Mouse (Mus musculus): ENCODE data around the gene Dennd1c. TPM values are rescaled to one million over a fixed set of nuclear protein-coding genes. Genes with fewer than 3 reads are reported as not detected.

Dennd1c gene
- polyA plus RNA-seq, 1 experiment from 2014 or later: 4.0 TPM

DNA sequence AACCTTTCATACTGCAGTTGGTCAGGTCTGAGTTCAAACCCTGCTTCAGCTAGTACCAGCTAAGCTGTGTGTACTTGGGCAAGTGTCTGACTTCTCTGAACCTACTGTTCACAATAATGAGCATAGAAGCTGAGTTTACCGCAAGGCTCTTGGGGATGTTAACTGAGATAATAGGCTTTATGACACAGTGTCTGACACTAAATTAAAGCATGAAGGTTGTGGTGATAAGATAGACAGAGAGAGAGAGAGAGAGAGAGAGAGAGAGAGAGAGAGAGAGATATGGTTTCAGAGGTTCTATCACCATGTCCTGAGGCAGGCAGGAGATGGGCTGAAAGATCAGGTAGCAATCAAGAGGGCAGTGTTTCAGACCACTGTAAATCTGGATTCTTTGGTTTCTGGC, 31.7 kb upstream of the Dennd1c start:
- Histone ChIP-seq H3K9me3 (replicated peaks; ENCODE audit: control insufficient read depth, low read length) (no peaks in the 10 kb centered on the region), H3K27me3 (ENCODE audit: control insufficient read depth, insufficient read depth, low read depth, low read length) (peaks cover 14% of the 10 kb centered on the region), H3K4me3 (ENCODE audit: low read depth, low read length) (no peak overlapping the region), H3K4me2 (ENCODE audit: low read depth, low read length) (no peak overlapping the region), H3K36me3 (ENCODE audit: control insufficient read depth, insufficient read depth) (no peaks in the 10 kb centered on the region), H3K27ac (ENCODE audit: low read length) (no peak overlapping the region), H3K9ac (ENCODE audit: low read depth, low read length) (no peak overlapping the region), H3K4me1 (ENCODE audit: control insufficient read depth, low read depth, low read length) (no peaks in the 10 kb centered on the region; the same call in none of the 2 replicates)
- no peak for ATAC-seq (ENCODE audit: low read depth)
- 20% methylated on average over 1 of the region's 1 CpGs for WGBS (ENCODE audit: insufficient replicate concordance)

GRCm38 (mm10) chr17:57108666-57109171, 30.4 kb upstream of the Dennd1c start:
- no peak overlapping the region for H3K9ac ChIP-seq (ENCODE audit: low read depth, low read length)
- no peak overlapping the region for H3K4me2 ChIP-seq (ENCODE audit: low read depth, low read length)
- no peak overlapping the region for H3K27ac ChIP-seq (ENCODE audit: low read length)
- no peak overlapping the region for H3K4me3 ChIP-seq (ENCODE audit: low read depth, low read length)
- 37% methylated on average over 5 of the region's 5 CpGs for WGBS (ENCODE audit: insufficient replicate concordance)
- no peaks in the 10 kb centered on the region for H3K9me3 ChIP-seq (replicated peaks; ENCODE audit: control insufficient read depth, low read length)
- H3K27me3 ChIP-seq (ENCODE audit: control insufficient read depth, insufficient read depth, low read depth, low read length): peaks cover 20% of the 10 kb centered on the region
- no peak for ATAC-seq (ENCODE audit: low read depth)
- no peaks in the 10 kb centered on the region; the same call in none of the 2 replicates for H3K4me1 ChIP-seq (ENCODE audit: control insufficient read depth, low read depth, low read length)
- no peaks in the 10 kb centered on the region for H3K36me3 ChIP-seq (ENCODE audit: control insufficient read depth, insufficient read depth)

DNA sequence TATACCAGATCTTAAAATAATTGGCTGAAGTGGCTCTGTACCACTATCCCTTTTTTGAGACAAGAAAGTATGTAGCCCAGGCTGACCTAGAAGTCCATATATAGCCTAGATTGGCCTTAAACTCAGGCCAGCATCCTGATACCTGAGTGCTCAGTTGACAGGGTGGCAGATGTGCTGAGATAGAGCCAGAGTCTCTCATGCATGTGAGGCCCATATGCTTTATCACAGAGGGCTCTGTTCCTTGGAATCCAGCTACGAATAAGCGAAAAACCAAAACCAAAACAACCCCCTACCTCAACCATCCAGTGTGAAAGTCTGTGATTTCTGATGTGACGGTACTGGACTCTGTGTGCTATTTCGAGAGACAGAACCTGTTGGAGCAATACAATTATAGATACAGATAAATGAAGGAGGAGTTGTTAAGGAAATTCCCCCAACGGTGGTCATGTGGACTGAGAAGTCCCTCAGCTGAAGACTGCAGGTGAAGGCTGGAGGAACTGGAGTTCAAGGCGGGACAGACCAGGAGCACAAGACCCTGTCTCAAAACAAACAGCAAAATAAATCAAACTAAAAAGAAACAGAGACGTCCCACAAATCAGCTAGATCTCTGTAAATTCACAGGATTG, 29.8 kb upstream of the Dennd1c start:
- H3K9ac ChIP-seq (ENCODE audit: low read depth, low read length): no peak overlapping the region
- WGBS (ENCODE audit: insufficient replicate concordance): 57% methylated on average over 7 of the region's 7 CpGs
- no peaks in the 10 kb centered on the region for H3K9me3 ChIP-seq (replicated peaks; ENCODE audit: control insufficient read depth, low read length)
- H3K4me3 ChIP-seq (ENCODE audit: low read depth, low read length): no peak overlapping the region
- ATAC-seq (ENCODE audit: low read depth): no peak
- no peak overlapping the region for H3K27ac ChIP-seq (ENCODE audit: low read length)
- H3K4me1 ChIP-seq (ENCODE audit: control insufficient read depth, low read depth, low read length): no peaks in the 10 kb centered on the region; the same call in none of the 2 replicates
- H3K4me2 ChIP-seq (ENCODE audit: low read depth, low read length): no peak overlapping the region
- H3K36me3 ChIP-seq (ENCODE audit: control insufficient read depth, insufficient read depth): no peaks in the 10 kb centered on the region
- H3K27me3 ChIP-seq (ENCODE audit: control insufficient read depth, insufficient read depth, low read depth, low read length): peaks cover 20% of the 10 kb centered on the region

DNA sequence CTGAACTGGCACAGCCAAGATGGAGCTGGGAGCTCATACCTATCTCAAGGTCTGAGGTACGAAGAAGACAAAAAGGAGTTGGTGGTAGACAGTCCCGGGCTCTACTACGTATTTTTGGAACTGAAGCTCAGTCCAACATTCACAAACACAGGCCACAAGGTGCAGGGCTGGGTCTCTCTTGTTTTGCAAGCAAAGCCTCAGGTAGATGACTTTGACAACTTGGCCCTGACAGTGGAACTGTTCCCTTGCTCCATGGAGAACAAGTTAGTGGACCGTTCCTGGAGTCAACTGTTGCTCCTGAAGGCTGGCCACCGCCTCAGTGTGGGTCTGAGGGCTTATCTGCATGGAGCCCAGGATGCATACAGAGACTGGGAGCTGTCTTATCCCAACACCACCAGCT, 28.8 kb upstream of the Dennd1c start:
- Histone ChIP-seq H3K4me2 (ENCODE audit: low read depth, low read length) (no peak overlapping the region), H3K9ac (ENCODE audit: low read depth, low read length) (no peak overlapping the region), H3K36me3 (ENCODE audit: control insufficient read depth, insufficient read depth) (no peaks in the 10 kb centered on the region), H3K4me1 (ENCODE audit: control insufficient read depth, low read depth, low read length) (no peaks in the 10 kb centered on the region; the same call in none of the 2 replicates), H3K9me3 (replicated peaks; ENCODE audit: control insufficient read depth, low read length) (no peaks in the 10 kb centered on the region), H3K4me3 (ENCODE audit: low read depth, low read length) (no peak overlapping the region), H3K27ac (ENCODE audit: low read length) (no peak overlapping the region), H3K27me3 (ENCODE audit: control insufficient read depth, insufficient read depth, low read depth, low read length) (peaks cover 20% of the 10 kb centered on the region)
- 58% methylated on average over 5 of the region's 5 CpGs for WGBS (ENCODE audit: insufficient replicate concordance)
- no peak for ATAC-seq (ENCODE audit: low read depth)

DNA sequence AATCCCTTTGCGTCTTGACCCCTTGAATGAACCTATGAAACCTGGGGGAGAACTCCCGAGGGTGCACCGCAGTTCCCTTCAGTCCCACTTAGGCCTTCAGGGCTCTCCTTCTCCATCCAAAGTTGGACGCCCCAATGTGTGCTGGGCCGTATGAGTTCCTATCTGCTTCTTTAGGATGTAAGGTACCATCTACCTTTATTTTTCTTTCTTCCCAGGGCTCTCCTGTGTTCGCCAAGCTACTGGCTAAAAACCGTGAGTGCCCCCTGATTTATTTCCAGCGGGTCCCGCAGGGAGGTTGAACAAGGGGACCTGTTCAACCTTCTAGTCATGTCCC, 27.7 kb upstream of the Dennd1c start:
- WGBS (ENCODE audit: insufficient replicate concordance): 15% methylated on average over 9 of the region's 9 CpGs
- Histone ChIP-seq H3K9ac (ENCODE audit: low read depth, low read length) (no peak overlapping the region), H3K27me3 (ENCODE audit: control insufficient read depth, insufficient read depth, low read depth, low read length) (peaks cover 20% of the 10 kb centered on the region), H3K9me3 (replicated peaks; ENCODE audit: control insufficient read depth, low read length) (no peaks in the 10 kb centered on the region), H3K36me3 (ENCODE audit: control insufficient read depth, insufficient read depth) (no peaks in the 10 kb centered on the region), H3K4me3 (ENCODE audit: low read depth, low read length) (peak overlapping the region; percentile 55), H3K4me2 (ENCODE audit: low read depth, low read length) (peak overlapping the region; percentile 66), H3K4me1 (ENCODE audit: control insufficient read depth, low read depth, low read length) (no peaks in the 10 kb centered on the region; the same call in none of the 2 replicates), H3K27ac (ENCODE audit: low read length) (no peak overlapping the region)
- no peak for ATAC-seq (ENCODE audit: low read depth)

GRCm38 (mm10) chr17:57105181-57106034, 27.1 kb upstream of the Dennd1c start, which contains the start of gene Tnfsf9:
Gene Tnfsf9, plus strand, starts transcription at chr17:57105325.
- ATAC-seq (ENCODE audit: low read depth): peak; percentile 54
- Histone ChIP-seq H3K27ac (ENCODE audit: low read length) (no peak within 1 kb of the TSS), H3K9ac (ENCODE audit: low read depth, low read length) (peak within 1 kb of the TSS; percentile 31; the same call in 1 of the 2 replicates), H3K9me3 (replicated peaks; ENCODE audit: control insufficient read depth, low read length) (no peaks in the 10 kb centered on the region), H3K36me3 (ENCODE audit: control insufficient read depth, insufficient read depth) (no peaks in the 10 kb centered on the region), H3K27me3 (ENCODE audit: control insufficient read depth, insufficient read depth, low read depth, low read length) (peaks cover 20% of the 10 kb centered on the region), H3K4me3 (ENCODE audit: low read depth, low read length) (peak within 1 kb of the TSS; percentile 55), H3K4me2 (ENCODE audit: low read depth, low read length) (peak within 1 kb of the TSS; percentile 66), H3K4me1 (ENCODE audit: control insufficient read depth, low read depth, low read length) (no peaks in the 10 kb centered on the region; the same call in none of the 2 replicates)
- WGBS (ENCODE audit: insufficient replicate concordance): under 1% methylated on average over 52 of the region's 61 CpGs

- Histone ChIP-seq H3K36me3 (ENCODE audit: control insufficient read depth, insufficient read depth) (no peaks in the 10 kb centered on the region), H3K27ac (ENCODE audit: low read length) (no peak overlapping the region), H3K9me3 (replicated peaks; ENCODE audit: control insufficient read depth, low read length) (no peaks in the 10 kb centered on the region), H3K4me2 (ENCODE audit: low read depth, low read length) (peak overlapping the region; percentile 66; the same call in 1 of the 2 replicates), H3K9ac (ENCODE audit: low read depth, low read length) (no peak overlapping the region), H3K27me3 (ENCODE audit: control insufficient read depth, insufficient read depth, low read depth, low read length) (peaks cover 20% of the 10 kb centered on the region), H3K4me1 (ENCODE audit: control insufficient read depth, low read depth, low read length) (no peaks in the 10 kb centered on the region; the same call in none of the 2 replicates), H3K4me3 (ENCODE audit: low read depth, low read length) (no peak overlapping the region)
- no peak for ATAC-seq (ENCODE audit: low read depth)
- WGBS (ENCODE audit: insufficient replicate concordance): 23% methylated on average over 4 of the region's 4 CpGs
Observed at GRCm38 (mm10) chr17:57104496-57104895, 26.2 kb upstream of the Dennd1c start.

GRCm38 (mm10) chr17:57102276-57102675, 24.0 kb upstream of the Dennd1c start:
- Histone ChIP-seq H3K36me3 (ENCODE audit: control insufficient read depth, insufficient read depth) (no peaks in the 10 kb centered on the region), H3K4me1 (ENCODE audit: control insufficient read depth, low read depth, low read length) (no peaks in the 10 kb centered on the region; the same call in none of the 2 replicates), H3K4me2 (ENCODE audit: low read depth, low read length) (no peak overlapping the region), H3K9ac (ENCODE audit: low read depth, low read length) (no peak overlapping the region), H3K9me3 (replicated peaks; ENCODE audit: control insufficient read depth, low read length) (no peaks in the 10 kb centered on the region), H3K27me3 (ENCODE audit: control insufficient read depth, insufficient read depth, low read depth, low read length) (peaks cover 20% of the 10 kb centered on the region), H3K4me3 (ENCODE audit: low read depth, low read length) (no peak overlapping the region), H3K27ac (ENCODE audit: low read length) (no peak overlapping the region)
- no peak for ATAC-seq (ENCODE audit: low read depth)
- WGBS (ENCODE audit: insufficient replicate concordance): 55% methylated on average over 2 of the region's 2 CpGs

Data from liver, embryonic 16.5 days (tissue).